ENCODE assay signal across 8 mouse cellular contexts in the genomic region with DNA sequence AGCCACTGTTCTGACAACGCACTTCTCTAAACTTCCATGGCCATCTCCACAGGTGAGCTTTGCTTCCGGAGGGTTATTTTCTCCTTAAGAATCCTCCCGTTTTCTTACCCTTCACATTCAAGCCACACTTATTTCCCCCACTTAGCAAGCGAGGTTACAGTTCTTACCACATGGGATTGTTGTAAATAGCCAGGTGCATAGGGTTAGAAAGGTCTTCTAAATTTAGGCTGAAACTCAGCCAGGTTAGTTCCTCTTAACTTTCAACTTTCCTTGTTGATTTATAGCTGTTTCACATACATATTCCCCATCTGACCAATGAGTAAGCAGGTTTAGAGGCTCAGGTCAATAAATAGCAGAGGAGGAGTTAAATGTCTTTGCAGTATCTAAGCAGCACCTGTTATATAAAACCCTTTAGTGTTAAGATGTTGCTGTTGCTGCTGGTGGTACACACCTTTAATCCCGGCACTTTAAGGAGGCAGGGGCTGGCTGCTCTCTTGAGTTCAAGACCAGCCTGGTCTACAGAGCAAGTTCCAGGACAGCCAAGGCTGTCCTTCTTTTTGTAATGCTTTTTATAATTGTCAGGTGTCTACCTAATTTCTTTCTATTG. TPM values are rescaled to one million over a fixed set of nuclear protein-coding genes. Genes with fewer than 3 reads are reported as not detected.
A peak's percentile ranks its signal among the peaks of the same experiment; 100 is the strongest.
DNase-seq lines count a peak whose midpoint lies in the region; ATAC-seq and TF ChIP-seq lines count a peak whose summit lies in the region.

No protein-coding gene starts in this region.

- no peak for DNase-seq in heart, postnatal 4 days
- DNase-seq in ES-E14 (ENCODE audit: low read depth, low spot score) = no peak
- DNase-seq in right cerebral cortex, postnatal 25 days = no peak
- no peak for DNase-seq in cerebellum, postnatal 10 days
- DNase-seq in gastrocnemius, adult 18-20 months (ENCODE audit: low spot score) = no peak

- H3K27me3 ChIP-seq in heart, embryonic 12.5 days (replicated peaks) = no peaks in the 10 kb centered on the region
- no peaks in the 10 kb centered on the region for H3K27me3 ChIP-seq in forebrain, embryonic 16.5 days (replicated peaks; ENCODE audit: control insufficient read depth, insufficient read depth, low read length)
- H3K27me3 ChIP-seq in liver, embryonic 16.5 days (ENCODE audit: control insufficient read depth, insufficient read depth, low read depth, low read length) = no peaks in the 10 kb centered on the region

- H3K36me3 ChIP-seq in heart, embryonic 12.5 days = peaks cover 21% of the 10 kb centered on the region
- H3K36me3 ChIP-seq in ES-E14 (ENCODE audit: control insufficient read depth, insufficient read depth, low read length, poor library complexity, severe bottlenecking) = no peaks in the 10 kb centered on the region
- peaks cover 9% of the 10 kb centered on the region; the same call in 1 of the 2 replicates for H3K36me3 ChIP-seq in forebrain, embryonic 16.5 days (ENCODE audit: control insufficient read depth, insufficient read depth)
- peaks cover 6% of the 10 kb centered on the region for H3K36me3 ChIP-seq in liver, embryonic 16.5 days (ENCODE audit: control insufficient read depth, insufficient read depth)

- H3K4me2 ChIP-seq in heart, embryonic 12.5 days = peak overlapping the region; percentile 95
- H3K4me2 ChIP-seq in forebrain, embryonic 16.5 days (ENCODE audit: low read length) = peak overlapping the region; percentile 88
- peak overlapping the region; percentile 70 for H3K4me2 ChIP-seq in liver, embryonic 16.5 days (ENCODE audit: low read depth, low read length)

- H3K27ac ChIP-seq in heart, embryonic 12.5 days (ENCODE audit: poor library complexity, severe bottlenecking) = no peak overlapping the region
- no peak overlapping the region for H3K27ac ChIP-seq in ES-E14 (ENCODE audit: insufficient read depth, low read depth, low read length, poor library complexity, severe bottlenecking)
- H3K27ac ChIP-seq in forebrain, embryonic 16.5 days (ENCODE audit: low read length) = no peak overlapping the region
- H3K27ac ChIP-seq in liver, embryonic 16.5 days (ENCODE audit: low read length) = peak overlapping the region; percentile 86

- H3K4me3 ChIP-seq in heart, embryonic 12.5 days = peak overlapping the region; percentile 87
- peak overlapping the region; percentile 74 to 98 for H3K4me3 ChIP-seq in ES-E14 (ENCODE audit: insufficient read depth in 1 of 2, low read depth in 1 of 2, low read length in 2 of 2, poor library complexity in 1 of 2, severe bottlenecking in 1 of 2)
- peak overlapping the region; percentile 92 for H3K4me3 ChIP-seq in forebrain, embryonic 16.5 days (replicated peaks; ENCODE audit: low read length)
- H3K4me3 ChIP-seq in liver, embryonic 16.5 days (ENCODE audit: low read depth, low read length) = peak overlapping the region; percentile 81

- 20% methylated on average over 5 of the region's 5 CpGs for WGBS in heart, embryonic 12.5 days
- 24% methylated on average over 5 of the region's 5 CpGs for WGBS in forebrain, embryonic 16.5 days
- 16% methylated on average over 5 of the region's 5 CpGs for WGBS in liver, embryonic 16.5 days (ENCODE audit: insufficient replicate concordance)

- in situ Hi-C loops in ES-E14 (cut with MboI; ENCODE audit: low sequenced_read_pairs in 2 of 2, unreplicated experiment in 2 of 2) = no loop called here

- H3K9me3 ChIP-seq in heart, embryonic 12.5 days (replicated peaks) = no peaks in the 10 kb centered on the region
- no peaks in the 10 kb centered on the region for H3K9me3 ChIP-seq in ES-E14 (ENCODE audit: control insufficient read depth, insufficient read depth, low read depth, low read length)
- no peaks in the 10 kb centered on the region for H3K9me3 ChIP-seq in forebrain, embryonic 16.5 days (ENCODE audit: control insufficient read depth, low read length)
- no peaks in the 10 kb centered on the region for H3K9me3 ChIP-seq in liver, embryonic 16.5 days (replicated peaks; ENCODE audit: control insufficient read depth, low read length)

- peak overlapping the region; percentile 78 for H3K9ac ChIP-seq in heart, embryonic 12.5 days
- H3K9ac ChIP-seq in ES-E14 (ENCODE audit: insufficient read depth, low read depth, low read length, poor library complexity, severe bottlenecking) = peak overlapping the region; percentile 82; the same call in 1 of the 2 replicates
- H3K9ac ChIP-seq in forebrain, embryonic 16.5 days (replicated peaks; ENCODE audit: low read depth, low read length) = peak overlapping the region; percentile 87
- H3K9ac ChIP-seq in liver, embryonic 16.5 days (ENCODE audit: low read depth, low read length) = peak overlapping the region; percentile 80

- ATAC-seq in heart, embryonic 12.5 days (ENCODE audit: insufficient number of reproducible peaks, low FRiP score) = no peak
- no peak for ATAC-seq in forebrain, embryonic 16.5 days
- ATAC-seq in liver, embryonic 16.5 days (ENCODE audit: low read depth) = no peak

- H3K4me1 ChIP-seq in heart, embryonic 12.5 days (replicated peaks) = peaks cover 7% of the 10 kb centered on the region
- H3K4me1 ChIP-seq in ES-E14 (ENCODE audit: control insufficient read depth in 2 of 2, insufficient read depth in 2 of 2, low read length in 2 of 2, poor library complexity in 1 of 2) = no peaks in the 10 kb centered on the region
- peaks cover 12% of the 10 kb centered on the region for H3K4me1 ChIP-seq in forebrain, embryonic 16.5 days (replicated peaks; ENCODE audit: control insufficient read depth, insufficient read depth, low read length)
- peaks cover 3% of the 10 kb centered on the region; the same call in 1 of the 2 replicates for H3K4me1 ChIP-seq in liver, embryonic 16.5 days (ENCODE audit: control insufficient read depth, low read depth, low read length)

TF ChIP-seq in ES-E14, 5 proteins besides CTCF, POLR2A, EP300 and RAD21:
- TF ChIP-seq HCFC1 (IDR thresholded peaks at IDR 0.05; ENCODE audit: borderline replicate concordance, insufficient read depth, low read length) = no peak
- no peak for TF ChIP-seq ZNF384 (IDR thresholded peaks at IDR 0.05; ENCODE audit: low read depth, low read length)
- no peak for TF ChIP-seq MAFK (IDR thresholded peaks at IDR 0.05; ENCODE audit: insufficient read depth, low read depth, low read length)
- TF ChIP-seq CHD2 (IDR thresholded peaks at IDR 0.05; ENCODE audit: low read depth, low read length) = no peak
- TF ChIP-seq ZC3H11A (IDR thresholded peaks at IDR 0.05; ENCODE audit: borderline replicate concordance, low read depth, low read length) = no peak

RNA-seq across cellular contexts. Expression of gene Ccndbp1, which starts 1.0 kb away (rescaled TPM):
- 38.1 and 38.5 TPM in 2 replicates for polyA plus RNA-seq in heart, embryonic 12.5 days (2016; fragmentation: Nextera tagmentation; extraction: Ambion mirVana)
- 10 to 100 TPM; 26.1 to 29.3 TPM for total RNA-seq in heart, postnatal 4 days (2021)
- total RNA-seq in ES-E14 (2012; rRNA removed) = 21.4 and 23.0 TPM in 2 replicates
- polyA plus RNA-seq in forebrain, embryonic 16.5 days (2015; fragmentation: Nextera tagmentation; extraction: Ambion mirVana) = 79.1 and 79.3 TPM in 2 replicates
- polyA plus RNA-seq in liver, embryonic 16.5 days (2015; fragmentation: Nextera tagmentation; extraction: Ambion mirVana) = 54.4 and 55.3 TPM in 2 replicates
- total RNA-seq in gastrocnemius, adult 18-20 months (2021) = 10 to 100 TPM; 32.8 to 37.9 TPM

RNA-seq across cellular contexts. Expression of gene Epb42, which starts 27.7 kb away (rescaled TPM):
- polyA plus RNA-seq in heart, embryonic 12.5 days (2016; fragmentation: Nextera tagmentation; extraction: Ambion mirVana) = 17.9 and 18.2 TPM in 2 replicates
- under 1 TPM; 0.48 to 0.61 TPM for total RNA-seq in heart, postnatal 4 days (2021)
- not detected in 2 replicates for total RNA-seq in ES-E14 (2012; rRNA removed)
- polyA plus RNA-seq in forebrain, embryonic 16.5 days (2015; fragmentation: Nextera tagmentation; extraction: Ambion mirVana) = 0.09 and 0.23 TPM in 2 replicates
- 149 and 173 TPM in 2 replicates for polyA plus RNA-seq in liver, embryonic 16.5 days (2015; fragmentation: Nextera tagmentation; extraction: Ambion mirVana)
- not detected for total RNA-seq in gastrocnemius, adult 18-20 months (2021)

RNA-seq across cellular contexts. Expression of gene Tmem62, which starts 32.4 kb away (rescaled TPM):
- 2.0 and 2.8 TPM in 2 replicates for polyA plus RNA-seq in heart, embryonic 12.5 days (2016; fragmentation: Nextera tagmentation; extraction: Ambion mirVana)
- 1 to 10 TPM; 1.8 to 2.3 TPM for total RNA-seq in heart, postnatal 4 days (2021)
- total RNA-seq in ES-E14 (2012; rRNA removed) = 3.6 and 5.0 TPM in 2 replicates
- 8.5 and 10.4 TPM in 2 replicates for polyA plus RNA-seq in forebrain, embryonic 16.5 days (2015; fragmentation: Nextera tagmentation; extraction: Ambion mirVana)
- 2.2 and 2.4 TPM in 2 replicates for polyA plus RNA-seq in liver, embryonic 16.5 days (2015; fragmentation: Nextera tagmentation; extraction: Ambion mirVana)
- total RNA-seq in gastrocnemius, adult 18-20 months (2021) = 1 to 10 TPM; 3.0 to 4.2 TPM

RNA-seq across cellular contexts. Expression of gene Ubr1, which starts 38.7 kb away (rescaled TPM):
- polyA plus RNA-seq in heart, embryonic 12.5 days (2016; fragmentation: Nextera tagmentation; extraction: Ambion mirVana) = 19.6 and 20.9 TPM in 2 replicates
- 10 to 100 TPM; 27.4 to 27.5 TPM for total RNA-seq in heart, postnatal 4 days (2021)
- total RNA-seq in ES-E14 (2012; rRNA removed) = 21.5 and 21.9 TPM in 2 replicates
- 39.1 and 42.3 TPM in 2 replicates for polyA plus RNA-seq in forebrain, embryonic 16.5 days (2015; fragmentation: Nextera tagmentation; extraction: Ambion mirVana)
- 10.8 and 11.1 TPM in 2 replicates for polyA plus RNA-seq in liver, embryonic 16.5 days (2015; fragmentation: Nextera tagmentation; extraction: Ambion mirVana)
- total RNA-seq in gastrocnemius, adult 18-20 months (2021) = 10 to 100 TPM; 25.7 to 26.3 TPM
